Comparison of ENCODE assay signal across 7 mouse cellular contexts in the genomic region with DNA sequence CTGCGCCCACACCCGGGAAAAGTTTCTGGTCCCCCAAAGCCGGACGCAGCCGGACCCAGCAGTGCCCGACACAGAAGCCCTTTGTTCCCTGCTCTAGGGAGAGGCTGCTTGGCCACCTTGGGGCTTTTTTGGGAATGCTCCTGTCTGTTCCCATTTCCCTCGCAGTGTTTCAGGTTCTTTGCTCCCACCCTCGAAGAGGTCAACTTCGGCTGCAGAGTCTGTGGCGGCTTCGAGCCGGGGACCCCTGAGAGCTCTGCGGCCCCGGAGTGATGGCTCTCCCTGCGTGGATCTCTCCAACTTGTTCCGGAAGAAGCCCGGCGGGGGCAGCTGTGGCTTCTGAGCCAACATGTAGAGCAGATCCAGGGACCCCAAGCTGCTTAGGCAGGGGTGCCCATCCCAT.
DNase-seq lines count a peak whose midpoint lies in the region; ATAC-seq and TF ChIP-seq lines count a peak whose summit lies in the region.
"Not testable (repeated sequence)": the region's sequence is repeated elsewhere in the genome, so short reads cannot be mapped to it uniquely, and the experiment has no call there.

No protein-coding gene starts in this region.

- peak overlapping the region; percentile 25; the same call in 1 of the 2 replicates for H3K9ac ChIP-seq in embryonic facial prominence, embryonic 11.5 days (replicated peaks; ENCODE audit: low read length)
- H3K9ac ChIP-seq in hindbrain, embryonic 12.5 days = 0 out of 2 replicates have a peak overlapping the region, but pooled peaks have one; percentile 23
- H3K9ac ChIP-seq in liver, embryonic 12.5 days = peak overlapping the region; percentile 46; the same call in 1 of the 2 replicates
- H3K9ac ChIP-seq in midbrain, embryonic 12.5 days (replicated peaks) = not testable (repeated sequence)

- not testable (repeated sequence) for DNase-seq in embryonic facial prominence, embryonic 11.5 days (ENCODE audit: low spot score); gastrocnemius, adult 2 months
- peak; percentile 7 for DNase-seq in kidney, postnatal 10 days
- peak; percentile 3 for DNase-seq in right cerebral cortex, postnatal 4 days

- not testable (repeated sequence) for H3K36me3 ChIP-seq in embryonic facial prominence, embryonic 11.5 days (replicated peaks; ENCODE audit: control insufficient read depth, insufficient read depth, low read depth, low read length); hindbrain, embryonic 12.5 days; liver, embryonic 12.5 days; midbrain, embryonic 12.5 days

- H3K4me1 ChIP-seq in embryonic facial prominence, embryonic 11.5 days (ENCODE audit: control insufficient read depth, insufficient read depth, low read length); hindbrain, embryonic 12.5 days; liver, embryonic 12.5 days; midbrain, embryonic 12.5 days: not testable (repeated sequence)

- not testable (repeated sequence) for ATAC-seq in embryonic facial prominence, embryonic 11.5 days (replicated peaks; ENCODE audit: insufficient number of reproducible peaks, low FRiP score, low TSS enrichment, low read depth); hindbrain, embryonic 12.5 days (ENCODE audit: low FRiP score); liver, embryonic 12.5 days; midbrain, embryonic 12.5 days (ENCODE audit: low FRiP score, low read depth)

- intact Hi-C loops in gastrocnemius, adult 2 months (cut with DNase I) = not testable (repeated sequence)

- not testable (repeated sequence) for H3K9me3 ChIP-seq in embryonic facial prominence, embryonic 11.5 days (replicated peaks; ENCODE audit: control insufficient read depth, low read length); liver, embryonic 12.5 days (replicated peaks)
- peaks cover 17% of the 10 kb centered on the region for H3K9me3 ChIP-seq in hindbrain, embryonic 12.5 days (replicated peaks)
- peaks cover 16% of the 10 kb centered on the region for H3K9me3 ChIP-seq in midbrain, embryonic 12.5 days

- 49% methylated on average over 18 of the region's 18 CpGs for WGBS in embryonic facial prominence, embryonic 11.5 days
- WGBS in hindbrain, embryonic 12.5 days = 56% methylated on average over 15 of the region's 18 CpGs
- 17% methylated on average over 18 of the region's 18 CpGs for WGBS in liver, embryonic 12.5 days (ENCODE audit: insufficient replicate concordance)
- 61% methylated on average over 18 of the region's 18 CpGs for WGBS in midbrain, embryonic 12.5 days

- not testable (repeated sequence) for TF ChIP-seq CTCF in gastrocnemius, adult 2 months (IDR thresholded peaks at IDR 0.05)

- H3K27me3 ChIP-seq in embryonic facial prominence, embryonic 11.5 days (ENCODE audit: control insufficient read depth, insufficient read depth, low read length); hindbrain, embryonic 12.5 days; liver, embryonic 12.5 days (replicated peaks); midbrain, embryonic 12.5 days: not testable (repeated sequence)

- not testable (repeated sequence) for H3K27ac ChIP-seq in embryonic facial prominence, embryonic 11.5 days (replicated peaks; ENCODE audit: low read depth, low read length); gastrocnemius, adult 2 months; hindbrain, embryonic 12.5 days; liver, embryonic 12.5 days; midbrain, embryonic 12.5 days (replicated peaks)

- H3K4me3 ChIP-seq in embryonic facial prominence, embryonic 11.5 days (ENCODE audit: low read depth, low read length) = peak overlapping the region; percentile 27
- H3K4me3 ChIP-seq in gastrocnemius, adult 2 months = peak overlapping the region; percentile 71
- peak overlapping the region; percentile 38 for H3K4me3 ChIP-seq in hindbrain, embryonic 12.5 days
- H3K4me3 ChIP-seq in liver, embryonic 12.5 days = peak overlapping the region; percentile 58
- H3K4me3 ChIP-seq in midbrain, embryonic 12.5 days = peak overlapping the region; percentile 36

- H3K4me2 ChIP-seq in embryonic facial prominence, embryonic 11.5 days (ENCODE audit: low read depth, low read length) = not testable (repeated sequence)
- H3K4me2 ChIP-seq in hindbrain, embryonic 12.5 days (replicated peaks) = peak overlapping the region; percentile 39
- peak overlapping the region; percentile 65 for H3K4me2 ChIP-seq in liver, embryonic 12.5 days
- H3K4me2 ChIP-seq in midbrain, embryonic 12.5 days (replicated peaks) = peak overlapping the region; percentile 15; the same call in 1 of the 2 replicates
